Mouse (Mus musculus) megakaryocyte, embryonic 14.5 days (primary cell): ENCODE results near the gene Tmem178b.

Experiments
- FLI1 ChIP-seq: IDR thresholded peaks from 2 replicates; pipeline ENCODE4 v1.6.1; 2012; ENCODE audit warnings: low read length, inconsistent platforms, mixed read lengths
- GATA1 ChIP-seq: IDR thresholded peaks from 3 replicates; pipeline ENCODE4 v1.6.1; 2012; ENCODE audit warnings: mixed read lengths, low read length, inconsistent platforms, borderline replicate concordance

- no peak for TF ChIP-seq GATA1
- no peak for TF ChIP-seq FLI1
Observed at GRCm38 (mm10) chr6:40208014-40208413, 334.9 kb downstream of the Tmem178b start.
